Mouse (Mus musculus) stomach, embryonic 14.5 days (tissue): Measurements from ENCODE around the gene Gas8. TPM values are rescaled to one million over a fixed set of nuclear protein-coding genes. Genes with fewer than 3 reads are reported as not detected.
"Not testable (repeated sequence)": the region's sequence is repeated elsewhere in the genome, so short reads cannot be mapped to it uniquely, and the experiment has no call there.

Experiments
- ATAC-seq: fragments of 200-750 bp; cut with Nextera tagmentation; 2 replicates; pipeline ENCODE4 v1.8.0; 2017; ENCODE audit warnings: low read depth, moderate TSS enrichment; ENCODE audit not compliant: insufficient number of reproducible peaks, insufficient read depth, low FRiP score
- H3K27ac ChIP-seq: fragments of 300-500 bp; sonication (generic); 2 replicates; pipeline ENCODE4 v1.5.1; 2014; ENCODE audit warnings: mild to moderate bottlenecking, low read length, moderate library complexity, mixed read lengths
- H3K27me3 ChIP-seq: fragments of 300-500 bp; sonication (generic); 2 replicates; pipeline ENCODE4 v1.6.1; 2014; ENCODE audit warnings: low read length, control low read depth, mixed read lengths; ENCODE audit not compliant: control insufficient read depth, insufficient read depth
- H3K36me3 ChIP-seq: fragments of 300-500 bp; sonication (generic); 2 replicates; pipeline ENCODE4 v1.6.1; 2014; ENCODE audit warnings: mild to moderate bottlenecking, control low read depth, low read length, moderate library complexity, mixed read lengths; ENCODE audit not compliant: control insufficient read depth, insufficient read depth
- H3K4me1 ChIP-seq: fragments of 300-500 bp; sonication (generic); 2 replicates; pipeline ENCODE4 v1.6.1; 2014; ENCODE audit warnings: low read length, control low read depth, mixed read lengths; ENCODE audit not compliant: control insufficient read depth, insufficient read depth
- H3K4me2 ChIP-seq: fragments of 300-500 bp; sonication (generic); replicated peaks from 2 replicates; pipeline ENCODE4 v1.6.1; 2014; ENCODE audit warnings: low read depth, low read length, control low read depth
- H3K4me3 ChIP-seq: fragments of 300-500 bp; sonication (generic); 2 replicates; pipeline ENCODE4 v1.5.1; 2014; ENCODE audit warnings: low read depth, low read length, control low read depth
- H3K9ac ChIP-seq: fragments of 300-500 bp; sonication (generic); replicated peaks from 2 replicates; pipeline ENCODE4 v1.6.1; 2014; ENCODE audit warnings: low read depth, mild to moderate bottlenecking, control low read depth, low read length, moderate library complexity, mixed read lengths
- H3K9me3 ChIP-seq: fragments of 300-500 bp; sonication (generic); 2 replicates; pipeline ENCODE4 v1.6.1; 2016; ENCODE audit warnings: low read depth, low read length, control low read depth; ENCODE audit not compliant: control insufficient read depth
- WGBS: fragments of 180-500 bp; shearing (Covaris S2); extraction: QIAGEN DNeasy Blood & Tissue Kit; methylation state at CpG from one replicate; pipeline ENCODE4 v1.1.7; 2014; 5-methylcytosine and 5-hydroxymethylcytosine counted together
- polyA plus RNA-seq: library from polyadenylated mRNA; unstranded; fragments of >200 nt; fragmentation: Nextera tagmentation; extraction: Ambion mirVana; gene quantifications from 2 replicates; pipeline ENCODE4 v1.2.1, GENCODE M21; 2014

Gas8 gene
- polyA plus RNA-seq, 1 experiment from 2014 or later, result 32.5 TPM

DNA sequence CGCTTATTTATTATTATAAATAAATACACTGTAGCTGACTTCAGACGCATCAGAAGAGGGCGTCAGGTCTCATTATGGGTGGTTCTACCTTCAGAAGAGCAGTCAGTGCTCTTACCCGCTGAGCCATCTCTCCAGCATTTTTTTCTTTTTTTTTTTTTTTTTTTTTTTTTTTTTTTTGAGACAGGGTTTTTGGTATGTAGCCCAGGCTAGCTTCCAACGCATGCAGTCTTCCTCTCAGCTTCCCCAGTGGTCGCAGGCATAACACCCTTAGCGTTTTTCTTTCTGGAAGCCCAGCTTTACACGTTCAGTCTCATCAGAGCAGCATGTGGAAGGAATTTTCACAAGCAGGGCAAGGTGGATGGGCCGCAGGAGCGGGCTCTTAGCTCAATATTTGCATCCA lies 462 bp upstream of the Gas8 start:
- H3K9me3 ChIP-seq, result no peaks in the 10 kb centered on the region
- peaks cover 12% of the 10 kb centered on the region; the same call in 1 of the 2 replicates for H3K27me3 ChIP-seq
- H3K4me1 ChIP-seq, result peaks cover 7% of the 10 kb centered on the region
- H3K36me3 ChIP-seq, result peaks cover 11% of the 10 kb centered on the region; the same call in 1 of the 2 replicates
- no peak overlapping the region for H3K27ac ChIP-seq
- ATAC-seq, result no peak
- H3K4me3 ChIP-seq, result peak overlapping the region; percentile 86
- no peak overlapping the region for H3K9ac ChIP-seq
- 34% methylated on average over 10 of the region's 10 CpGs for WGBS
- peak overlapping the region; percentile 34 for H3K4me2 ChIP-seq

DNA sequence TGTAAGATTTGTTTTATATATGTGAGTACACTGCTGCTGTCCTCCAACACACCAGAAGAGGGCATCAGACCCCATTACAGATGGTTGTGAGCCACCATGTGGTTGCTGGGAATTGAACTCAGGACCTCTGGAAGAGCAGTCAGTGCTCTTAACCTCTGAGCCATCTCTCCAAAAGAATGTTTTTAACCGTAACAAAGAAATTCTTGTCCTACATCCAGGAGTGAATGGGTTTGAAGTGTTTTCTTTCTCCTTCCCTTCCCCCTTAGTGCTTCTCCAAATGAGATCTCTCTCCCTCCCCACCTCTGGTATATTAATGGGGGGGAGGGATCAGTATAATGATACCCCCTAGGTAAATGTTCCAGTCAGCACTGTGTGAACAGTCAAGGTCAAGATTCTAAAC lies 1.4 kb downstream of the Gas8 start:
- not testable (repeated sequence) for ATAC-seq, H3K9me3 ChIP-seq, H3K4me1 ChIP-seq, H3K27me3 ChIP-seq, H3K4me2 ChIP-seq, H3K9ac ChIP-seq, H3K27ac ChIP-seq, H3K4me3 ChIP-seq
- 93% methylated on average over 1 of the region's 1 CpGs for WGBS
- peaks cover 22% of the 10 kb centered on the region; the same call in 1 of the 2 replicates for H3K36me3 ChIP-seq

DNA sequence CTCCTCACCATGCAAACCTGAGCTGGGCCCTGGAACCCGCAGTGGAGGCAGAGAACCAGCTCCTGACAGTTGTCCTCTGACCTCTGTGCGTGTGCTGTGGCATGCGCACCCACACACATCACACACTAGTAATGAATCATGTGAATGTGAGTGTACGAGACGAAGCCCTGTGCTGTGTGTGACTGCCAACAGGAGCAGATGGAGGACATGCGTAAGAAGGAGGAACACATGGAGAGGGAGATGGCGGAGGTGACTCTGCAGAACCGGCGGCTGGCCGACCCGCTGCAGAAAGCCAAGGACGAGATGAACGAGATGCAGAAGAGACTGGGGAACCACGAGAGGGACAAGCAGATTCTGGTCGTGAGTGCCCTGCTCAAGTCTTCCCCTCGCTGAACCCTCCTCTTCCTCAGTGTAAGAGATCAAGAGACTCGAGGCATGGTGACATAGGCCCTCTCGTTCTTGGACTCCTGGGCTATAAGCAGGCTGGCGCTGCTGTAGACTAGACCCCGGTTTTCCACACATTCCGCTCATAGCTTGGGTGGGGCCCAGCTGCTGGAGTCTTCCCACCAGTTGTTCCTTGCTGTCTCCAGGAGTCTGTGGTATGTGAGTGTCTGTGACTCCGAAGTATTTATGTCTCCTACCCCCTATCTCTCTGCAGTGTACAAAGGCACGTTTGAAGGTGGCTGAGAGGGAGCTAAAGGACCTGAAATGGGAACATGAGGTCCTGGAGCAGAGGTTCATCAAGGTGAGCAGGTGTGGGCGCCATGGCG lies 9.3 kb downstream of the Gas8 start:
- Histone ChIP-seq H3K9me3 (no peaks in the 10 kb centered on the region), H3K27me3 (no peaks in the 10 kb centered on the region), H3K4me2 (no peak overlapping the region), H3K4me3 (no peak overlapping the region), H3K36me3 (peaks cover 77% of the 10 kb centered on the region), H3K4me1 (no peaks in the 10 kb centered on the region), H3K9ac (no peak overlapping the region), H3K27ac (no peak overlapping the region)
- ATAC-seq, result no peak
- 88% methylated on average over 25 of the region's 25 CpGs for WGBS

DNA sequence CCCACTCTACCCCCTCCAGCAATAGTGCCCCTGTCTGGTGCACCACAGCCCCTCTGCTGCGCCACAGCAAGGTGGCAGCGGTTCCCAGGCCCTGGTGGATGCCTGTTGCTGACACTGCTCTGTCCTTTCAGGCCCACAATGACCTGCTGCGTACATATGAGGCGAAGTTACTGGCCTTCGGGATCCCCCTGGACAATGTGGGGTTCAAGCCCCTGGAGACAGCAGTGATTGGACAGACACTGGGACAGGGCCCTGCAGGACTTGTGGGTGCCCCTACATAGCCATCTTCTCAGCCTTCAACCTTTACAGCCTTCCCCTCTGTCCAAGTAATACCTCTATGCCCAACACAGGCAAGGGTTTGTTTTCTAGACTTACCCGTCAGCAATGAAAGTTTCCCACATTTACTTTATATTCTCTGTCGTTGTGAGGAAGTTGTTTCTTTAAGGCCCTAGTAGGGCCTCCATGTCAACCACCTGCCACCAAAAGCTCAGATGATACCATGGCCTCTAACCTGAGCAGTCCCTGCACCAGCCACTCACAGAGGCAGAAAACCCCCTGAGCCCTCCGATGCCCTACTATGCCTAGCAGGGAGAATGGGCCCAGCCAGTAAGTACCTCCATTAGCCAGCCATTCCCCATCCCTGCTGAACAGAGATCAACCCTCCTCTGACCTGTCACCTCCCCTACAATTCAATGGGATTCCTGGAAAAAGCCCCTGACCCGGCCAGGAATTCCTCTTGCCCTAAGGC lies 17.8 kb downstream of the Gas8 start:
- no peaks in the 10 kb centered on the region for H3K4me1 ChIP-seq
- no peak for ATAC-seq
- H3K27me3 ChIP-seq, result no peaks in the 10 kb centered on the region
- H3K36me3 ChIP-seq, result peaks cover 33% of the 10 kb centered on the region
- no peak overlapping the region for H3K9ac ChIP-seq
- no peak overlapping the region for H3K4me3 ChIP-seq
- H3K9me3 ChIP-seq, result no peaks in the 10 kb centered on the region
- WGBS, result 85% methylated on average over 9 of the region's 9 CpGs
- H3K4me2 ChIP-seq, result no peak overlapping the region
- H3K27ac ChIP-seq, result no peak overlapping the region

DNA sequence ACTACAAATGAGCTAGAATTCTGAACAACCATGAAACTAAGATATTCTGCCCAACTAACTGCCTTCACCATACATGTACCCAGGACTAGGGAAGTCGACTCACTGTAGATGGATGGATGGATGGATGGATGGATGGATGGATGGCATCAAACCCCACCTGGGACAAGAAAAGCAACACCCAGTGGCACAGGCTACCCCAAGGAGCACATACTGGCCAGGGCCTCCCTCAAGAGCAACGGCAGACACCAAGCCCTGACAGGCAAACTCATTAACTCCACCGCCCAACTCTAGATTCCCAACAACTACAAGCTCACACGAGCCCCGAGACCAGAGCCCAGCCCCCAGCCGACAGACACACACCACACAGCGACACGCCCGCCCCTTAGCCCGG lies 18.4 kb downstream of the Gas8 start:
- no peak overlapping the region for H3K4me3 ChIP-seq
- no peaks in the 10 kb centered on the region for H3K4me1 ChIP-seq
- WGBS, result 30% methylated on average over 10 of the region's 10 CpGs
- no peak overlapping the region for H3K9ac ChIP-seq
- ATAC-seq, result no peak
- no peak overlapping the region for H3K4me2 ChIP-seq
- H3K36me3 ChIP-seq, result peaks cover 28% of the 10 kb centered on the region
- H3K27me3 ChIP-seq, result no peaks in the 10 kb centered on the region
- H3K9me3 ChIP-seq, result no peaks in the 10 kb centered on the region
- H3K27ac ChIP-seq, result no peak overlapping the region

DNA sequence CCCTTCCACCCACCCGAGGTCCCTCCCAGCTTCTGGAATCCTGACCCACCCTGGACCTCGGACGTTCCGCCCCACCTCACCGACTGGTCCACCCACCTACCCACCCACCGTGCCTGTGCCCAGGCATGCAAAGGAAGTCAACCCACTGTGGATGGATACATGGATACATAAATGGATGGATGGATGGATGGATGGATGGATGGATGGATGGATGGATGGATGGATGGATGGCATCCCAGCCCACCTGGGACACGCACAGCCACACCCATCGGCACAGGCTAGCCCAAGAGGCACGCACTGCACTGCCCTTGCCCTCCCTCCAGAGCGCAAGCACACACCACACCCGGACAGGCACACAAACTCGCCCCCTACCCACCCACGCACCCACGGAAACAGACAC lies 19.0 kb downstream of the Gas8 start:
- H3K27me3 ChIP-seq, H3K9me3 ChIP-seq, H3K9ac ChIP-seq, H3K4me1 ChIP-seq, ATAC-seq, H3K27ac ChIP-seq, H3K4me2 ChIP-seq, H3K4me3 ChIP-seq: not testable (repeated sequence)
- 87% methylated on average over 3 of the region's 14 CpGs for WGBS
- peaks cover 23% of the 10 kb centered on the region for H3K36me3 ChIP-seq

DNA sequence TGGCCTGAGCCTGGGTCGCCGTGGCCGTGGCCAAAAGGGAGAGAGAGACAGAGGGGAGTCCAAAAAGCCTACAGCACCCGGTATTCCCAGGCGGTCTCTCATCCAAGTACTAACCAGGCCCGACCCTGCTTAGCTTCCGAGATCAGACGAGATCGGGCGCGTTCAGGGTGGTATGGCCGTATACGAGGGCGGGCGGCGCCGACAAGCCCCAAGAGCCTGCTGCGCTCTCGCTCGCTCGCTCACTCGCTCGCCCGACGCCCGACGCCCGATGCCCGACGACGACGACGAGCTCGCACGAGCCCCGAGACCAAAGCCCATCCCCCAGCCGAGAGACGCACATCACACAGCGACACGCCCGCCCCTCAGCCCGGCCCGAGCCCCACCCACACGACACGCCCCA lies 45.6 kb downstream of the Gas8 start:
- H3K27ac ChIP-seq, H3K9ac ChIP-seq, H3K9me3 ChIP-seq, H3K4me1 ChIP-seq, H3K4me2 ChIP-seq, H3K4me3 ChIP-seq, H3K36me3 ChIP-seq, H3K27me3 ChIP-seq, ATAC-seq: not testable (repeated sequence)
- no CpG with 5 or more reads among the region's 45 CpGs for WGBS

DNA sequence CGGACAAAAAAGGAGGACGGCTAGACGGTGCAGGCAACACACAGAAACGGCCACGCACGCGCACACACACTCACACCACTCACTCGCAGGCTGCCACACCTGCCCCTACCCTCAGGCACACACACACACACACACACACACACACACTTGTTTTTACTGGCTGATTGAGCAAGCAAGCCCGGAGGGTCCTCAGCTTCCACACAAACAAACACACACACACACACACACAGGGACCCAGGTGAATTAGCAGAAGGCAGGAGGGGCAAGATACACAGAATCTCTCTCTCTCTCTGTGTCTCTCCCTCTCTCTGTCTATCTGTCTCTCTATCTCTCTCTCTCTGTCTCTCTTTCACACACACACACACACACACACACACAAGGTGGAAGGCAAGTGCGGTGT lies 56.8 kb downstream of the Gas8 start:
- not testable (repeated sequence) for H3K4me1 ChIP-seq, H3K27me3 ChIP-seq, ATAC-seq, H3K4me2 ChIP-seq, H3K36me3 ChIP-seq, H3K4me3 ChIP-seq, H3K9me3 ChIP-seq, H3K9ac ChIP-seq, H3K27ac ChIP-seq
- WGBS, result 72% methylated on average over 2 of the region's 10 CpGs
